Mouse (Mus musculus): ENCODE results near the gene Mrpl49. TPM values are rescaled to one million over a fixed set of nuclear protein-coding genes. Genes with fewer than 3 reads are reported as not detected.

Gene Mrpl49
- total RNA-seq, 1 experiment: 62.7 TPM

- Histone ChIP-seq H3K4me3 (ENCODE audit: insufficient read depth in 1 of 2, low read depth in 1 of 2, low read length in 2 of 2, poor library complexity in 1 of 2, severe bottlenecking in 1 of 2) (no peak overlapping the region), H3K36me3 (ENCODE audit: control insufficient read depth, insufficient read depth, low read length, poor library complexity, severe bottlenecking) (no peaks in the 10 kb centered on the region), H3K9me3 (ENCODE audit: control insufficient read depth, insufficient read depth, low read depth, low read length) (no peaks in the 10 kb centered on the region), H3K27ac (ENCODE audit: insufficient read depth, low read depth, low read length, poor library complexity, severe bottlenecking) (no peak overlapping the region), H3K4me1 (ENCODE audit: control insufficient read depth in 2 of 2, insufficient read depth in 2 of 2, low read length in 2 of 2, poor library complexity in 1 of 2) (peaks cover 5 to 21% of the 10 kb centered on the region in 2 experiments), H3K9ac (ENCODE audit: insufficient read depth, low read depth, low read length, poor library complexity, severe bottlenecking) (no peak overlapping the region)
- TF ChIP-seq HCFC1 (IDR thresholded peaks at IDR 0.05; ENCODE audit: borderline replicate concordance, insufficient read depth, low read length): no peak
- TF ChIP-seq ZNF384 (IDR thresholded peaks at IDR 0.05; ENCODE audit: low read depth, low read length): no peak
- no peak for DNase-seq (ENCODE audit: low read depth, low spot score)
- in situ Hi-C loops (cut with MboI; ENCODE audit: low sequenced_read_pairs in 2 of 2, unreplicated experiment in 2 of 2): no loop called here
Measured at GRCm38 (mm10) chr19:6007013-6007412, 50.6 kb downstream of the Mrpl49 start.

- no peak for TF ChIP-seq ZNF384 (IDR thresholded peaks at IDR 0.05; ENCODE audit: low read depth, low read length)
- no peak for TF ChIP-seq MAFK (IDR thresholded peaks at IDR 0.05; ENCODE audit: insufficient read depth, low read depth, low read length)
- no peak for TF ChIP-seq HCFC1 (IDR thresholded peaks at IDR 0.05; ENCODE audit: borderline replicate concordance, insufficient read depth, low read length)
- TF ChIP-seq ZC3H11A (IDR thresholded peaks at IDR 0.05; ENCODE audit: borderline replicate concordance, low read depth, low read length): no peak
- no peak for TF ChIP-seq CHD2 (IDR thresholded peaks at IDR 0.05; ENCODE audit: low read depth, low read length)
- H3K4me3 ChIP-seq (ENCODE audit: insufficient read depth in 1 of 2, low read depth in 1 of 2, low read length in 2 of 2, poor library complexity in 1 of 2, severe bottlenecking in 1 of 2): no peak overlapping the region
- in situ Hi-C loops (cut with MboI; ENCODE audit: low sequenced_read_pairs in 2 of 2, unreplicated experiment in 2 of 2): no loop called here
- no peaks in the 10 kb centered on the region for H3K9me3 ChIP-seq (ENCODE audit: control insufficient read depth, insufficient read depth, low read depth, low read length)
- H3K27ac ChIP-seq (ENCODE audit: insufficient read depth, low read depth, low read length, poor library complexity, severe bottlenecking): no peak overlapping the region
- peaks cover 3 to 15% of the 10 kb centered on the region in 2 experiments for H3K4me1 ChIP-seq (ENCODE audit: control insufficient read depth in 2 of 2, insufficient read depth in 2 of 2, low read length in 2 of 2, poor library complexity in 1 of 2)
- DNase-seq (ENCODE audit: low read depth, low spot score): no peak
- H3K9ac ChIP-seq (ENCODE audit: insufficient read depth, low read depth, low read length, poor library complexity, severe bottlenecking): no peak overlapping the region
- no peaks in the 10 kb centered on the region for H3K36me3 ChIP-seq (ENCODE audit: control insufficient read depth, insufficient read depth, low read length, poor library complexity, severe bottlenecking)
Measured at GRCm38 (mm10) chr19:6005541-6005940, 52.0 kb downstream of the Mrpl49 start.

Other genes with a start within 250 kb of the Mrpl49 start
- gene Frmd8, start 182.5 kb downstream of the Mrpl49 start, total RNA-seq (2012; rRNA removed): 33.4 and 35.7 TPM in 2 replicates
- gene Slc25a45, start 180.0 kb downstream of the Mrpl49 start, total RNA-seq (2012; rRNA removed): 1.2 and 1.9 TPM in 2 replicates
- 2.1 and 2.2 TPM in 2 replicates for gene Tigd3, start 163.6 kb downstream of the Mrpl49 start, total RNA-seq (2012; rRNA removed)
- 37.9 and 39.5 TPM in 2 replicates for gene Dpf2, start 144.8 kb downstream of the Mrpl49 start, total RNA-seq (2012; rRNA removed)
- 0.42 and 0.76 TPM in 2 replicates for gene Cdc42ep2, start 133.0 kb downstream of the Mrpl49 start, total RNA-seq (2012; rRNA removed)
- 69.7 and 80.5 TPM in 2 replicates for gene Pola2, start 93.6 kb downstream of the Mrpl49 start, total RNA-seq (2012; rRNA removed)
- gene Slc22a20, start 71.6 kb downstream of the Mrpl49 start, total RNA-seq (2012; rRNA removed): 0.54 and 1.4 TPM in 2 replicates
- 19.3 and 20.4 TPM in 2 replicates for gene Capn1, start 41.9 kb downstream of the Mrpl49 start, total RNA-seq (2012; rRNA removed)
- 29.6 and 41.4 TPM in 2 replicates for gene Syvn1, start 11.2 kb downstream of the Mrpl49 start, total RNA-seq (2012; rRNA removed)
- 1,469 and 1,510 TPM in 2 replicates for gene Fau, start 59 bp upstream of the Mrpl49 start, total RNA-seq (2012; rRNA removed)
- 18.2 and 23.2 TPM in 2 replicates for gene Znhit2, start 3.4 kb upstream of the Mrpl49 start, total RNA-seq (2012; rRNA removed)
- 14.0 and 23.2 TPM in 2 replicates for gene Tm7sf2, start 10.6 kb upstream of the Mrpl49 start, total RNA-seq (2012; rRNA removed)
- 36.9 and 45.3 TPM in 2 replicates for gene Vps51, start 19.4 kb upstream of the Mrpl49 start, total RNA-seq (2012; rRNA removed)
- not detected in 2 replicates for gene Tmem262, start 22.2 kb upstream of the Mrpl49 start, total RNA-seq (2012; rRNA removed)
- 0.48 and 0.54 TPM in 2 replicates for gene Gm28374, start 24.5 kb upstream of the Mrpl49 start, total RNA-seq (2012; rRNA removed)
- 39.4 and 42.4 TPM in 2 replicates for gene Zfpl1, start 27.2 kb upstream of the Mrpl49 start, total RNA-seq (2012; rRNA removed)
- gene Cdca5, start 27.2 kb upstream of the Mrpl49 start, total RNA-seq (2012; rRNA removed): 50.7 and 52.1 TPM in 2 replicates
- gene AC131692.1, start 36.6 kb upstream of the Mrpl49 start, total RNA-seq (2012; rRNA removed): 3.4 and 5.9 TPM in 2 replicates
- 0.80 and 3.5 TPM in 2 replicates for gene Naaladl1, start 48.0 kb upstream of the Mrpl49 start, total RNA-seq (2012; rRNA removed)
- 25.2 and 28.2 TPM in 2 replicates for gene Sac3d1, start 60.9 kb upstream of the Mrpl49 start, total RNA-seq (2012; rRNA removed)
- gene Snx15, start 70.5 kb upstream of the Mrpl49 start, total RNA-seq (2012; rRNA removed): 8.9 and 11.9 TPM in 2 replicates
- 0.18 TPM in 1 of 2 replicates, not detected in the other for gene Batf2, start 83.2 kb upstream of the Mrpl49 start, total RNA-seq (2012; rRNA removed)
- gene Arl2, start 83.8 kb upstream of the Mrpl49 start, total RNA-seq (2012; rRNA removed): 42.2 and 43.8 TPM in 2 replicates
- 0.63 and 1.6 TPM in 2 replicates for gene Majin, start 126.6 kb upstream of the Mrpl49 start, total RNA-seq (2012; rRNA removed)
- gene Gpha2, start 168.6 kb upstream of the Mrpl49 start, total RNA-seq (2012; rRNA removed): 3.9 and 5.9 TPM in 2 replicates
- gene Ppp2r5b, start 178.1 kb upstream of the Mrpl49 start, total RNA-seq (2012; rRNA removed): 22.8 and 24.8 TPM in 2 replicates
- 31.8 and 45.0 TPM in 2 replicates for gene Atg2a, start 183.9 kb upstream of the Mrpl49 start, total RNA-seq (2012; rRNA removed)
- 133 and 162 TPM in 2 replicates for gene Ehd1, start 218.9 kb upstream of the Mrpl49 start, total RNA-seq (2012; rRNA removed)
- gene Cdc42bpg, start 248.7 kb upstream of the Mrpl49 start, total RNA-seq (2012; rRNA removed): 35.5 and 48.4 TPM in 2 replicates